Mouse (Mus musculus) midbrain, postnatal 0 days (tissue): Measurements from ENCODE around the gene Srd5a1. TPM values are rescaled to one million over a fixed set of nuclear protein-coding genes. Genes with fewer than 3 reads are reported as not detected.

ENCODE experiments used
- ATAC-seq: fragments of 200-750 bp; cut with Nextera tagmentation; 2 replicates; pipeline ENCODE4 v1.8.0; 2017; ENCODE audit warnings: moderate number of reproducible peaks, mild to moderate bottlenecking, moderate TSS enrichment, moderate library complexity; ENCODE audit not compliant: low FRiP score
- DNase-seq: peaks from one replicate; pipeline ENCODE4 v3.0.0-alpha.2; 2015; ENCODE audit warnings: low spot score
- H3K27ac ChIP-seq: fragments of 300-500 bp; sonication (generic); 2 replicates; pipeline ENCODE4 v1.5.1; 2014; ENCODE audit warnings: low read depth, mild to moderate bottlenecking, low read length, mixed read lengths
- H3K27me3 ChIP-seq: fragments of 300-500 bp; sonication (generic); 2 replicates; pipeline ENCODE4 v1.6.1; 2014; ENCODE audit warnings: low read length, control low read depth, mixed read lengths; ENCODE audit not compliant: insufficient read depth
- H3K36me3 ChIP-seq: fragments of 300-500 bp; sonication (generic); 2 replicates; pipeline ENCODE4 v1.6.1; 2014; ENCODE audit warnings: low read length, control low read depth, mixed read lengths; ENCODE audit not compliant: insufficient read depth
- H3K4me1 ChIP-seq: fragments of 300-500 bp; sonication (generic); 2 replicates; pipeline ENCODE4 v1.6.1; 2014; ENCODE audit warnings: mild to moderate bottlenecking, control low read depth, antibody characterized with exemption, low read length, mixed read lengths; ENCODE audit not compliant: insufficient read depth
- H3K4me2 ChIP-seq: fragments of 300-500 bp; sonication (generic); 2 replicates; pipeline ENCODE4 v1.6.1; 2014; ENCODE audit warnings: low read depth, mild to moderate bottlenecking, low read length, mixed read lengths; ENCODE audit not compliant: poor library complexity, severe bottlenecking
- H3K4me3 ChIP-seq: fragments of 300-500 bp; sonication (generic); 2 replicates; pipeline ENCODE4 v1.5.1; 2014; ENCODE audit warnings: low read depth, mild to moderate bottlenecking, low read length, moderate library complexity
- H3K9ac ChIP-seq: fragments of 300-500 bp; sonication (generic); replicated peaks from 2 replicates; pipeline ENCODE4 v1.6.1; 2014; ENCODE audit warnings: mild to moderate bottlenecking, low read length, moderate library complexity, mixed read lengths; ENCODE audit not compliant: poor library complexity, severe bottlenecking
- H3K9me3 ChIP-seq: fragments of 300-500 bp; sonication (generic); 2 replicates; pipeline ENCODE4 v1.6.1; 2016; ENCODE audit warnings: low read length, control low read depth
- CTCF ChIP-seq: IDR thresholded peaks from 2 replicates; pipeline ENCODE4 v1.5.1; 2016; ENCODE audit warnings: antibody characterized with exemption, mild to moderate bottlenecking
- WGBS: fragments of 180-500 bp; shearing (Covaris S2); extraction: QIAGEN DNeasy Blood & Tissue Kit; methylation state at CpG from one replicate; pipeline ENCODE4 v1.1.7; 2014; 5-methylcytosine and 5-hydroxymethylcytosine counted together
- polyA plus RNA-seq: library from polyadenylated mRNA; unstranded; fragments of >200 nt; fragmentation: Nextera tagmentation; extraction: Ambion mirVana; gene quantifications from 2 replicates; pipeline ENCODE4 v1.2.1, GENCODE M21; 2015
- total RNA-seq: library from RNA; depleted of rRNA; stranded (reverse); fragments of >200 nt; gene quantifications from 2 replicates; pipeline ENCODE4 v1.2.3, GENCODE M21; 2014

Gene Srd5a1
- total and polyA plus RNA-seq, 2 experiments from 2014 or later, result 22.9 to 36.3 TPM

GRCm38 (mm10) chr13:69633551-69633950 is 22.3 kb upstream of the Srd5a1 start:
- Histone ChIP-seq H3K27me3 (no peaks in the 10 kb centered on the region), H3K9me3 (no peaks in the 10 kb centered on the region), H3K4me3 (no peak overlapping the region), H3K4me1 (no peaks in the 10 kb centered on the region), H3K4me2 (no peak overlapping the region), H3K9ac (no peak overlapping the region), H3K36me3 (peaks cover 84% of the 10 kb centered on the region), H3K27ac (no peak overlapping the region)
- ATAC-seq (no peak), DNase-seq (no peak)
- WGBS, result 74% methylated on average over 9 of the region's 9 CpGs
- TF ChIP-seq CTCF, result no peak

- no peak for TF ChIP-seq CTCF
- H3K36me3 ChIP-seq, result peaks cover 93% of the 10 kb centered on the region
- no peak for ATAC-seq
- no peak overlapping the region for H3K9ac ChIP-seq
- H3K4me1 ChIP-seq, result no peaks in the 10 kb centered on the region
- H3K4me2 ChIP-seq, result no peak overlapping the region
- no peak for DNase-seq
- 89% methylated on average over 4 of the region's 4 CpGs for WGBS
- H3K27ac ChIP-seq, result no peak overlapping the region
- H3K4me3 ChIP-seq, result no peak overlapping the region
- no peaks in the 10 kb centered on the region for H3K27me3 ChIP-seq
- H3K9me3 ChIP-seq, result no peaks in the 10 kb centered on the region
These were observed 20.4 kb upstream of the Srd5a1 start for GRCm38 (mm10) chr13:69631659-69632058.

- DNase-seq, result no peak
- Histone ChIP-seq H3K4me2 (no peak overlapping the region), H3K4me1 (no peaks in the 10 kb centered on the region), H3K27me3 (no peaks in the 10 kb centered on the region), H3K36me3 (peaks cover 93% of the 10 kb centered on the region), H3K27ac (no peak overlapping the region), H3K9me3 (no peaks in the 10 kb centered on the region), H3K4me3 (no peak overlapping the region), H3K9ac (no peak overlapping the region)
- whole genome bisulfite sequencing, result over 99% methylated on average over 3 of the region's 3 CpGs
- TF ChIP-seq CTCF, result no peak
- no peak for ATAC-seq
These were observed 19.9 kb upstream of the Srd5a1 start for GRCm38 (mm10) chr13:69631111-69631510.

GRCm38 (mm10) chr13:69630576-69630975 is 19.3 kb upstream of the Srd5a1 start:
- Histone ChIP-seq H3K9me3 (no peaks in the 10 kb centered on the region), H3K4me3 (no peak overlapping the region), H3K9ac (no peak overlapping the region), H3K4me2 (no peak overlapping the region), H3K36me3 (peaks cover 89% of the 10 kb centered on the region), H3K27ac (no peak overlapping the region), H3K4me1 (no peaks in the 10 kb centered on the region), H3K27me3 (no peaks in the 10 kb centered on the region)
- DNase-seq, result no peak
- 84% methylated on average over 8 of the region's 8 CpGs for WGBS
- TF ChIP-seq CTCF, result no peak
- no peak for ATAC-seq

- no peak for ATAC-seq
- Histone ChIP-seq H3K4me2 (no peak overlapping the region), H3K27ac (no peak overlapping the region), H3K36me3 (peaks cover 78% of the 10 kb centered on the region), H3K27me3 (no peaks in the 10 kb centered on the region), H3K9ac (no peak overlapping the region), H3K4me1 (no peaks in the 10 kb centered on the region), H3K4me3 (no peak overlapping the region), H3K9me3 (no peaks in the 10 kb centered on the region)
- no peak for TF ChIP-seq CTCF
- no peak for DNase-seq
- WGBS, result 98% methylated on average over 3 of the region's 3 CpGs
These were observed 16.7 kb upstream of the Srd5a1 start for GRCm38 (mm10) chr13:69627941-69628340.

GRCm38 (mm10) chr13:69624510-69624909 is 13.3 kb upstream of the Srd5a1 start:
- no peaks in the 10 kb centered on the region for H3K9me3 ChIP-seq
- no peak overlapping the region for H3K4me3 ChIP-seq
- no peak overlapping the region for H3K4me2 ChIP-seq
- WGBS, result 94% methylated on average over 3 of the region's 3 CpGs
- no peak for DNase-seq
- H3K27me3 ChIP-seq, result no peaks in the 10 kb centered on the region
- H3K36me3 ChIP-seq, result peaks cover 60% of the 10 kb centered on the region
- no peak overlapping the region for H3K9ac ChIP-seq
- no peak for ATAC-seq
- TF ChIP-seq CTCF, result no peak
- H3K4me1 ChIP-seq, result no peaks in the 10 kb centered on the region
- no peak overlapping the region for H3K27ac ChIP-seq
